Mouse (Mus musculus): ENCODE results near the gene Ppme1.

The Ppme1 gene

GRCm38 (mm10) chr7:100371495-100372451 is at the start of gene Ppme1, which contains the start of gene C2cd3:
TSS of gene Ppme1 (minus strand) at chr7:100372307.
TSS of gene C2cd3 (plus strand) at chr7:100372233.
- DNase-seq, result peak; percentile 98

DNA sequence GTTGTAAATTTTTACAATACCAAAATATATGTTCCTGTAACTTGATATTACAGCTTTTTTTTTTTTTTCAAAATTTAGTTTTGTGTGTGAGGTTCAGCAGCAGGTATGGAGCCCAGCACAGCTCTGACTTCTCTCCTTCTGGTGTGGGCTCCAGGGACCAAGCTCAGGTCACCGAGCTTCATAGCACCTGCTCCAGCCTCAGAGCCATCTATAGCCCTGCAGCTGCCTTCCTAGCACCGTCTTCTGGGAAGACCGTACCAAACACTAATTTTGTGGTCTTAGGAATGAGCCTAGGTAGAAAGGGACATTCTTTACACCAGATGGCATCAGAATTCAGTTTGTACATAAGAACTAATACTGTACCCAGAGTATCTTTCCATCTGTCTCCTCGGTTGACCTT is 36.6 kb upstream of the Ppme1 start:
- DNase-seq, result no peak

DNA sequence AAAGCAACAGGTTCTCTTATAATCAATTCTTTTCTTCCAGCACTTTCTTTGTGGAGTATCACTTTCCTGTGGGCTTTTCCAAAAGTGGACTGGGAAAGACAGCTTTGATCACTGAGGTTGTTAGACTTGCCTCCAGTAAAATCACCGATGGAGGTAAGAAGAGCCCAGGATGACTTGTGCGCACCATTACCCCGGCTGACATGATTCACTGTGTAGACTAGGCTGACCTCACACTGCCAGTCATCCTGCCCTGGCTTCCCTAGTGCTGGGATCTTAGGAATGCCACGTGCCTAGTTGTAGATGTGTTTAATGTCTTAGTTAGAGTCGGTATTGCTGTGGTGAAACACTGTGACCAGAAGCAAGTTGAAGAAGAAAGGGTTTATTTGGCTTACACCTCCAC is 35.6 kb upstream of the Ppme1 start:
- DNase-seq, result no peak

DNA sequence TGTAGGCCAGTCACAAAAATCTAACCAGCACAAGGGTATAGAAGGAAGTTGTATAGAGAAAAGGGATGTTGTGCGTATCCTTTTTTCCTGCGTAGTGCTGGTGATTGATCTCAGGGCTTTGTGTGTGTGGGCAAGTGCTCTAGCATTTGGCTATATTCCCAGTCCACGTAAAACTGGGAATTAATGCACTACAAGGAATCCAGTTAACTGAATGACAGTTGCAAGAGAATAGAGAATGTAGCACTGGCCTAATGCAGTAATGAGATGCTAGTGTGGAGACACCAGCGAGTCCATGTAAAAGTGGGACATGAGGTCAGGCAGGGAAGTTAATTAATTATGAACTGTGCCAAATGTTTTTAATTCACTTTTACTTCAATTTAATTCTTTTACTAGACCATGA is 30.6 kb upstream of the Ppme1 start:
- DNase-seq, result no peak

- DNase-seq, result no peak
Measured at GRCm38 (mm10) chr7:100400899-100401539, 28.9 kb upstream of the Ppme1 start.

DNA sequence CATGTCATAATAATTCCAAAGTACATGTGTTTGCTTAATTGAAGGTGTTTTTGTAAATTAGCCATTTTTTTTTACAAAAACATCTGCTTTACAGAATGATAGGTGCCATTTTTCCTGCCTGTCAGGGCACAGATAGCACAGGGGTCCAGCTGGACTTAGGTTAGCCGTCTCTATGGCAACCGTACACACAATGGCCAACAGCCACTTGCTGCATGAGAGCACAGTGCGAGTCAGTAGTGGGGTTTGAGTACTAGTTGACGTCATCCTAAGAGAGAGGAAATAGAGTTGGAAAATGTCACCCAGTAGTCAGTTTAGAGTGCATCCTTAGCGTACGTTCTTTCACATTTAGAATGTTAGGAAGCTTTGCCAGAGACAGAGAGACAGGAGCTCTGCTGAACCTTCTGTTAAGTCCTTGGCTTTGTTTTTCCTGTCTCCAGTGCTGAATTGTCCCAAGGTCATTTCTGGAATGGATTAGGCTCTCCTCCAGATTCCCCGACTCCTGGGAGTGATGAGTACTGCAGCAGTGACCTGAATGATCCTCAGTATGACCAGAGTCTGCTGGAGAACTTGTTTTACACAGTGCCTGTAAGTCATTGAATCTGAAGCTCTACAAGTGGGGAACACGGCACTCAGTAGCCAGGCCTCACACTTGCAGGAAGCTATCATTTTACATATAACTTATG is 27.3 kb upstream of the Ppme1 start:
- no peak for DNase-seq

GRCm38 (mm10) chr7:100392265-100392664 is 20.2 kb upstream of the Ppme1 start:
- no peak for DNase-seq

DNA sequence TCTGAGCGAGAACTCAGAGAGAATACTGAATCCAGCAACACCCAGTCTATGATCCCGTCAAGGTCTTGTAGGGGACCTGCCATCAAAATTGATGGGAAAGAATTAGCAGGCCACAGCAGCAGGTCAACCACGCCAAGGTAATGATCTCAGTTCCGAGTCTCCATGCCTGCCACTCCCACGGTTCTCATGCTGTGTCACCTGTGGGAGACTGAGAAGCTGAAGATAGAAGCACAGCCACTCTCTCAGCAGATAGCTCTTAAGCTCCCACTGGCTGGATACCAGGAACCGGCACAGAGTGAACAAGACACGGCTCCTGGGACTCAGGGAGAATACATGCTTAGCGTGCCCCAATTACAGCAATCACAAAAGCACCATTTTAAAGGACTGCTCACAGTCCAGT is 18.1 kb upstream of the Ppme1 start:
- no peak for DNase-seq

- no peak for DNase-seq
Measured at GRCm38 (mm10) chr7:100388174-100388573, 16.1 kb upstream of the Ppme1 start.

GRCm38 (mm10) chr7:100383207-100383606 is 11.1 kb upstream of the Ppme1 start:
- no peak for DNase-seq

DNA sequence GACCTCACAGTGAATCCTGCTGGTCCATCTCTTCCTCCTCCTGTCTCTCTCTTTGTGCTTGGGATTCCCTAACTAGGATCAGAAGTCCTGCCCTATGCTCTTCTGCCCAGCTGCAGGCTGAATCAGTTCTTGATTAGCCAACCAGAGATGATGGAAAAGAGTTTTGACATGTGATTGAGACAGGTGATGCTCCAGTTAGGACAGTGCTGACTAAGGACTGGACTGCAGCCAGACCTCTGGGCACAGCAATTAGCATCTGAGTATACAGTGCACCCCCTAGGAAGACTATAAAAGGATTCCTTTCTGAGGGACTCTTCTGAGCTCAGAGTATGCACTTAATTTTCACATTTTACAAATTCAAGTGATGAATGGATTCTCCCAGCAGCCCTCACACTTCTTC is 9.1 kb upstream of the Ppme1 start:
- no peak for DNase-seq

DNA sequence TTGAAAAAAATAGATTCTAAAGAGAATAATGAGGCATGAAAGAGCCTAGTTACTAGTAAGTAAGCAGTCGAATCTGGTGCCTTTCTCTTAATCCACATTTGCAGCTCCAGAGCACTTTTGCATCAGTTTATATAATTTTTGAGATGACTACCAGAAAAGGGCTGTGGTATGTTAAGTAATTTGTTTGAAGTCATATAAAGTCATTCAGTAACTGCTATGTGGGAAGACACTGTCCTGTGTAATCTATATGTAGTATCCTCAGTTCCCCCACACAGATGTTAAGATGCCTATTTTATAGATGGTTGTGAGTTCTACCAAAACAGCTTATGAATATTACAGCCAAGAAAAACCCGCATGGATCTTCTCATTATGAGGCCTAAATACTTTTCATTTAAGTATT is 6.2 kb upstream of the Ppme1 start:
- DNase-seq, result no peak

DNA sequence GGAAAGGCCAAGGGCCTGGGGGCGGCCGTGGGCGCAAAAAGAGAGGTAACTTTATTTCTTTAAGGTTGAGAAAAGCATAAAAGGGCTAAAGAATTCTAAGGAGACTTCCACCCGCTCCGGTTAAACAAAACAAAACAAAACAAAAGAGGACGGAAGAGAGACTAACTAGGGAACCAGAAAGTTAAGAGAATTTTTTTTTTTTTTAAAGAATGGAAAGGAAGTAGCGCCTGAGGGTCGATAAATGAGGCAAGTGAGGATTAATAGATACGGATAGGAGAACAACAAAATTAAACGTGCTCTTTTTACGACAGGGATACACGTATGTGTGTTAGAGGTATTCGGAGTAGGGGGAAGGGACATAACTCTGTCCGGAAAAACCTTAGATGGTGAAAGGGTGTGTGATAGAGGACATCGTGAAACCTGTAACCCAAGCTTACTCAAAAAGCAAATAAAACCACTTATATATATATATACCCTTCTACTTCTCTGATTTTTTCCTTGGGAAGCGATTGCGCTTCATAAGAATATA is 409 bp upstream of the Ppme1 start:
- no peak for DNase-seq

- no peak for DNase-seq
Measured at GRCm38 (mm10) chr7:100364888-100365287, 7.2 kb downstream of the Ppme1 start.

DNA sequence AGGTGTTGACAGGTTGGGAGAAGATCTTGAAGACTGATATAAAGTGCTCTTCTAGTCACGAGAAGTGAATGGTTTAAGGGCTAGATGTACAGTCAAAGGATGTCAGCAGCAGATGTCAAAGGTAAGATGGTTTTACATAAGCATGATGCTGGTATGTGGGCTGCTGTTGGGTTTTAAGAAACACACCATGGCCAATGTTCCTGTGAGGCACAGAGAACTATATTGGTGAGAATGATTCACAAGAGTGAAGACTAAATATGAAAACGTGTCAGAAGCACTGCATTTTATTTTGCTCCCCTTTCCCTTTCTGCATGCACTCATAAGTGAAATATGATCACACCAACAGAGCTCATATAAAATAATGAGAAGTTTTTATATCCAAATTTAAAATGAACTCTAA is 8.9 kb downstream of the Ppme1 start:
- no peak for DNase-seq

DNA sequence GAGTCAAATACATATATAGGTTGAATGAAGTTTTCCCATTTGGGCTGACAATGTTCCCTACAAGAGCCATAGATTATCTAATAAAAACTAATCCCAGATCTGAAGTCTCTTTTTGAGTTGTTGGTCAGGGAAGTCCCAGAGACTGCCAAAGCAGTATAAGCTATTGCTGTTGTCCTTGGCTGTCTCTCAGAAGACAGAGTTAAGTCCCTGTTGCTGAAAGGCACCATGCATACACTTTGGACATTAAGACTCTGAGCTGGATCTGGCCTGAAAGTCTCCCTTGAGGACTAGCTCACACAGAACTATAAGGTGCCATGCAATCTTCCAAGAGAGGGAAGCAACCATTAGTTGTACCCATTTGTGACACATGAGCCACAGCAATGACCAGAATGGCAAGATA is 14.3 kb downstream of the Ppme1 start:
- DNase-seq, result no peak

GRCm38 (mm10) chr7:100356768-100357167 is 15.3 kb downstream of the Ppme1 start:
- DNase-seq, result no peak

- DNase-seq, result no peak
Measured at GRCm38 (mm10) chr7:100356324-100356723, 15.8 kb downstream of the Ppme1 start.

DNA sequence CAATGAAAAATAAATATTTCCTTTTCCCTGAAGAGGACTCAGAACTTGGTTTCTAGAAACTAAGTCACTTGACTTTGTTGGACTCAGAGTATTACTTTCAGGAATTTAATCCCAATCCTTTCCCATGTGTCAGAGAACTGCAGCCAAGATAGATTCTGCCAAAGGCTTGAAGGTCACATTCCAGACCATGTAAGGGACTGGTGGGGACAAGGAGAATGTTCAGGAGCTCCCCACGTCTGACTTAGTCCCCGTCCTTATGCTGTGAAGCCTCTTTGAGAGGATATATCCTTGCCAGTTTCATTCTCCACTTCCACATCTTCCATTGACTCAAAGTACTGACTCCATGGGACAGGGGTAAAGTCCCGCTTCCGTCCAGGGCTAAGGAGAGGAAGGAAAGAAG is 17.1 kb downstream of the Ppme1 start:
- DNase-seq, result no peak

DNA sequence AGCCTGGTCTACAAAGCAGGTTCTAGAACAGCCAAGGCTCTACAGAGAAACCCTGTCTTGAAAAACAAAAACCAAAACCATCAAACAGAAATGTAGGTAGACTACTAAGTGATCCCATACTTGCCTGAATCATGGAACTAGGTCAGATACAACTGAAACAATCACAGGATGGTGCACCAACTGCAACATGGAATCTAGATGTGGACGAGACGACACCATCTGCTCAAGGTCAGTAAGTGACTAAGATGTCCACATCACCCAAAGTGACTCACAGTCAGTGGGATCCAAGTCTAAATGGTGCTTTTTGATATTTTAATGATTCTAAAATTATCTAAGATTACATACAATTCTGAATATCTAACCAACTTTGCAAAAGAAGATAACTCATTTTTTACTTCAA is 36.2 kb downstream of the Ppme1 start:
- no peak for DNase-seq

DNA sequence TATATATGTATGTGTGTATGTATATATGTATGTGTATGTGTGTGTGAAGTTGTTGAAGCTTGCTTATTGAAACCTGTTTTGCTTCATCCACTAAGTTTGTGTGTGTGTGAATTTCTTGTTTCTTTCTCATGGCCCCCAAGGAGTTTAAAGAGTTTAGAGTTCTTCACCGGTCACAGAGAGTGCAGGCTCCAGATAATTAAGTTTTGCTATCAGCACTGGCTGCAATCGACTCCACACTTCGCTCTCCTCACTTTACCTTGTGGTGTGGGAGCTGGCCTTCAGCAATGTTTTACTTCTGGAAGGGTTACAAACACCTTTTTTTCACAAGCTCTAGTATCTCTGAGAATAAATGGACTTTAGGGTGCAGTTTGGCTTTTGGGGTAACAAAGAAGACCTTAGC is 40.8 kb downstream of the Ppme1 start:
- no peak for DNase-seq

- DNase-seq, result no peak
Measured at GRCm38 (mm10) chr7:100328636-100329035, 43.5 kb downstream of the Ppme1 start.

DNA sequence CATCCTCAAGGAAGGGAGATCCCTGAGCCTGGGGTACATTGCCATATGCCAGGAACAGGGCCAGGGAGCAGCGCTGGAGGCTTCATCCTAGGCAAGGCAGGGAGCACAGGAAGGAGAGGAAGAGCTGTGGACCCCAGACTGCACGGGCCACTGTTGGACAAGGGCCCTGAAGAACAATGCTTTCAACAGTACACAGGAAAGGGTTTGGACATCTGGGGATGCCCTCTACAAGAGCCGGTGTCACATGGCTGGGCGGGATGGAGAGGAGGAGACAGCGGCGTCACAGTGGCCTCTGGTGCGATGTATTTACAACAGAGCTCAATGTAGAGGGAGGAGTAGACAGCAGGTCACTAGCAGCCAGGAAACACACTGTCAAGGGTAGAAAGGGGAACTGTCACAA is 44.6 kb downstream of the Ppme1 start:
- no peak for DNase-seq
